Mouse (Mus musculus): ENCODE data around the gene Igll1.

Igll1 gene

DNA sequence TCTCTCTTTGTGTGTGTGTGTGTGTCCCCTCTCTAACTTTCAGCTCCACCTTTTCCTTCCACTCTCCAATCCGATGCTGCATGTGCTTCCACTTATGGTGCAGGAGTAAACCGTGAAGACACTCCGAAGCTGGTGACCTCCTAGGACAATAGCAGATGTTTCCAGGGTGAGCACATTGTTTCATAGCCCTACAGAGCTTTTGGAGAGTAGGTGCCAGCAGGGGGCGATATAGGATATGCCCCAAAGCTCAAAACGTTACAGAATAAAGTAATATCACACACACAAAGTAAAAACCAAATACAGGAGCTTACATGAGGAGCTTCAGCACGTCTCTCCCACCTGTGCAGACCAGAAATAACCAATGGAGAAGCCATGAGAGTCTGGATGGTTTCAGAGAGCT lies 8.9 kb downstream of the Igll1 start:
- peak; percentile 64 for DNase-seq (ENCODE audit: low read depth, low spot score)

DNA sequence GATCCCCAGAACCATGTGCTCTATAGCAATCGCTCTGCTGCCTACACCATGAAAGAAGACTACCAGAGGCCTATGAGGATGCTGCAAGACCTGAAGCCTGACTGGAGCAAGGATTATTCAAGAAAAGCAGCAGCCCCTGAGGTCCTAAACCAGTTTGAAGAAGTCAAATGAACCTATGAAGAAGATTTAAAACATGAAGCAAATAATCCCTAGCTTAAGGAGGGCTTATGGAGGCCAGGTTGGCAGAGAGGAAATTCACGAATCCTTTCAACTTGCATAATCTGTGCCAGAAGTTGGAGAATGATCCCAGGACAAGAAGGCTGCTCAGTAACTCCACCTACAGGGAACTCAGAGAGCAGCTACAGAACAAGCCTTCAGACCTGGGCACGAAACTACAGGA lies 11.4 kb downstream of the Igll1 start:
- no peak for DNase-seq (ENCODE audit: low read depth, low spot score)

DNA sequence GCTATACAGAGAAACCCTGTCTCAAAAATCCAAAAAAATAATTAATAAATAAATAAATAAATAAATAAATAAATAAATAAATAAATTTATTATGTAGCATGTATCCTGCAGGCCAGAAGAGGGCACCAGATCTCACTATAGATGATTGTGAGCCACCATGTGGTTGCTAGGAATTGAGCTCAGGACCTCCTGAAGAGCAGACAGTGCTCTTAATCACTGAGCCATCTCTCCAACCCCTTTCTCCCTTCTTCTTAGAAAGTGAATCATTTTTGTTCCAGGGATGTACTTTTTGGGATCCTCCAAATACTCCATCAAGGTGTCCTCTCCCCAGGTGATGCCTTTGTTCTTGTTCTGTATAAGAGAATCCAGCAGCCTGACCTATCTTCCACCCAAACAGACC lies 14.6 kb downstream of the Igll1 start:
- no peak for DNase-seq (ENCODE audit: low read depth, low spot score)

DNA sequence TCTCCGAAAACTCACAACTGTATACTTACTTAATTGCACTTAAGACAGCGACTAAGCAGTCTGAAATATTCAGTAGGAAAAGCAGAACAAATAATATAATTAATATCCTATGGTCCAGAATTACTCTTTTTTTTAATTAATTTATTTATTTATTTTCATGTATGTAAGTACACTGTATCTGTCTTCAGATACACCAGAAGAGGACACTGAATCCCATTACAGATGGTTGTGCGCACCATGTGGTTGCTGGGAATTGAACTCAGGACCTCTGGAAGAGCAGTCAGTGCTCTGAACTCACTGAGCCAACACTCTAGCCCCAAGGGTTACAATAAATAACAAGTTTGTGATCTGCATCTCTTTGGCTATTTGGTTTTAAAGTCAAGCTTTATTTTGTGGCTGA lies 34.1 kb downstream of the Igll1 start:
- no peak for DNase-seq (ENCODE audit: low read depth, low spot score)

DNA sequence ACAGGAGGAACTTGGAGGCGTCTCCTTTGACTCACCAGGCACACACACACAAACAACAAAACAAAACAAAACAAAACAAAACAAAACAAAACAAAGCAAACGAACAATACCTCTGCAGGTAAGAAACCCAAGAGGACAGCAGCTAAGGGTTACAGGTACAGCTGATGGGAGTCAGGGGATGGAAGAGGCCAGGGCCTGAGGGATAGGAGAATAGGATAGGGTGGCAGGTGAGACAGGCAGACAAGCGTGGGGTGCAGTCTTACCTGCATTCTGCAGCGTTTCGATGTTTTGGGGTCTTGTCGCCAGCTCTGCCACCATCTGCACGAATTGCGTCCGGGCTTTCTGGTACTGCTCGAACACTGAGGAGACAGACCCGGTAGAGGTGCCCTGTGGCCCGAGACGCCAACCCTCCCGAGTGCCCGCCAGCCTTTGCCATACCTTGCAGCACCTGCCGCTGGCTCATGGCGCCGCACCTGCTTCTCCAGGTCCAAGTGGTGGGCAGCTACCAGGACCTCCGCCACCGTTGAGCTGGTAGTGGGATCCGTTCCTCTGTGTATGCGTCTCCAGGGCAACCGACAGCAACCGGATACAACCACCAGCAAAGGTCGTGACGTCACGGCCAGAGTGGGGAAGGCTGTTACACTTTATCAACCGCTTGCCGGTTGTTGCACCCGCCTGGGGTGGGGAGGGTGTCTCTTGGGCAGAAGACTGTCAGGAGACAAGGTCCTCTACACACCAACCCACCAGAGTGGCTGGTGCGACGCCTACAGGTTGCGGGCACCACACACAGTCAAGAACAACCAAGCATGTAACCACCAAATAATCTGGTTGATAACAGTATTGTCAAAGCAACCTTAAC lies 34.8 kb downstream of the Igll1 start, which contains the start of gene Spag6l:
Gene Spag6l (minus strand): TSS at position 700 of the 859 bp plus-strand sequence.
- peak; percentile 73 for DNase-seq (ENCODE audit: low read depth, low spot score)

DNA sequence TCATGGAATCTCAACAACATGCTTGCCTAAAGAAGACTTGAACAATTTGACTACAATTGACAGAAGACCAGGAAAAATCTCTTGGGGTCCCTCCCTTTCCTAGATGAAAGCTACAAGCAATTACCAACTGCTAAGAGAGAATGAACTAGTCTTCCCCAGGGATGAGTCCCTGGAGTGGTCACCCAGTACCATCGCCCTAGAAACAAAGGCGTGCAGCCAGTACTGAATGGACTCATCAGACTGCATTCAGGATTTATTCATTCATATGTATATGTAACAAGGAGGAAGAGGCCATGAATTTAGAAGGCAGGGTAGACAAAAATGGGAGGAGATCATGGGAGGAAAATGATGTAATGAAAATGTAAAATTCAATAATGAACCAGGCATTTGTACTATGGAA lies 37.6 kb downstream of the Igll1 start:
- no peak for DNase-seq (ENCODE audit: low read depth, low spot score)

DNA sequence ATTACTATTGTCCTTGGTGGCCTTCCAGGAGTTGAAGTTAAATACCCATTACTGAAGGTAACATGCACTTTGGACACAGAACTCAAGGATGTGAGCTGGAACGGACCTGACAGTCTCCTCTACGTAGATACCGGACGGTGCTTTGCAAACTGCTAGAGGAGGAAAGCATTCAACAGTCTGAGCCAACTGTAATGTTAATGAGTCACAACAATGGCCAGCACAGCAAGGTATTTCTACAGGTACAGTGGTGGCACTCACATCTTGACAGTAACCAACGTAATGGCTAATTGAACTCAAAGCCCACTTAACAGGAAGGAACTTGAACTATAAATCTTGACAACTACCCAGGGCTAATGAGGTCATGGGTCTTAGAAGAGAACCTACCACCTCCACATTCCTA lies 38.3 kb downstream of the Igll1 start:
- DNase-seq (ENCODE audit: low read depth, low spot score): no peak

Data from brain, adult 2 months (tissue).